Mouse (Mus musculus): ENCODE measurements around the gene Col6a4.
A peak's percentile ranks its signal among the peaks of the same experiment; 100 is the strongest.

Col6a4 gene

DNA sequence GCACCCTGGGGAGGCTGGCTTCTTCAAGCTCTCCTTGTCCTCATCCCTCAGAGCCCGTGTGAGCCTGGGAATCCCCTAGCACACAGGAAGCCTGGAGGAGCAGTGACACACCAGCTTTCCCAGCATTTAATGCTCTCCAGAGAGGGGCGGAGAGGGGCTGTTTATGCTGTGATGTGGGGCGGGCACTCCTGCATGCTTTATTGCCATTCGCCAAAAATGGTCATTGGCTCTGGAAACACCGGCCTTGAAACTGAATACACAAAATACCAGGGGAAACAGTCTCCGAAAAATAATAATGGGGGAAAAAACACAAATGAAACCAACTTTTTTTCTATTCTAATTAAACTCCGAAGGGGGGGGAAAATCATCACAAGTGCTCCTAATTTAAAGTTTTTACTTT is at the start of gene Col6a4:
Gene Col6a4, minus strand, starts transcription at position 101 of the 400 bp plus-strand sequence.
- no peak for DNase-seq

- no peak for DNase-seq
Observed at GRCm38 (mm10) chr9:106145582-106145981, 49.0 kb upstream of the Col6a4 start.

- no peak for DNase-seq
Observed at GRCm38 (mm10) chr9:106144176-106144575, 47.6 kb upstream of the Col6a4 start.

GRCm38 (mm10) chr9:106141955-106142354 is 45.4 kb upstream of the Col6a4 start:
- no peak for DNase-seq

GRCm38 (mm10) chr9:106139763-106140162 is 43.2 kb upstream of the Col6a4 start:
- peak in 1 of 2 experiments; percentile 52 for DNase-seq

GRCm38 (mm10) chr9:106137671-106138216 is 41.2 kb upstream of the Col6a4 start:
- DNase-seq, result no peak

DNA sequence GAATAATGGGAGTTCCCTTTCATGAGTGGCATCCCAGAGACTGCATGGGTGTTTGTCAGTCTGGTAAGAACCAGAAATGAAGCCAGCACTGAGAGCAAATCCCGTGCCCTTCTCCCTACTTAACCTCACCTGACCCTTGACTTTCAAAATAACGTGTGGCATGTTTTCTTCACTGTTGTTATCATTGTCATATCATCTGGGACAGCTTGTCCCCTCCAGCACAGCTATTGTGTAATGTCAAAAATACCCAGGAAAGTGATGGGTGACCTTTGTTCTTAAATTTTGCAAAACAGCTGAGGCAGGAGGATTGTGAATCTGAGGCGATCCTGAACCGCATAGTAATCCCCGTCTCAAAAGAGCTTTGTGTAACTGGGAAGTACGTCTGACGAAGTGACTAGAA is 33.7 kb upstream of the Col6a4 start:
- DNase-seq, result no peak

- no peak for DNase-seq
Observed at GRCm38 (mm10) chr9:106129072-106129471, 32.5 kb upstream of the Col6a4 start.

DNA sequence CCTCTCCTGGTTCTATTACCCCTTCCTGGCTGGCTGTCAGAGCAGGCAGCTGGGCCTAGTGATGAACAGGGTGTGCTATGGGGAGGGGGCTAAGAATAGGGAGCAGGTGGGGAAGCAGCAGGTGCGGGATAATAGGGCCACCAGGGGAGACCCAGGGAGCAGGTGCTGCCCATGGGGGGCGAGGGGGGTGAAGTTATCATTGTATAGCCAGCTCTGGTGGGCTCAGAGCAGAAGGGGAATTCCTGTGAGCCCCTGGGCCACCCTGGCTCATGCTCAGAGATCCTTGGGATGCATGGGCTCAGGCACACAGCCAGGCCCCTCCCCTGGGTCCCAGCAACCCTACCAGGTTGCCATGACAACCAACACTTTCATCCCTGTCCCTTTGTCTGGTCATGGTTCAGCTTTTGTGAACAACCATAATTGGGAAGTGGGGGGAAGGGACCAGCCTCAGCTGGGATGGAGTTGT is 30.2 kb upstream of the Col6a4 start:
- DNase-seq, result no peak

- peak in 1 of 2 experiments; percentile 60 for DNase-seq
Observed at GRCm38 (mm10) chr9:106123599-106123998, 27.0 kb upstream of the Col6a4 start.

- DNase-seq, result no peak
Observed at GRCm38 (mm10) chr9:106119075-106119474, 22.5 kb upstream of the Col6a4 start.

DNA sequence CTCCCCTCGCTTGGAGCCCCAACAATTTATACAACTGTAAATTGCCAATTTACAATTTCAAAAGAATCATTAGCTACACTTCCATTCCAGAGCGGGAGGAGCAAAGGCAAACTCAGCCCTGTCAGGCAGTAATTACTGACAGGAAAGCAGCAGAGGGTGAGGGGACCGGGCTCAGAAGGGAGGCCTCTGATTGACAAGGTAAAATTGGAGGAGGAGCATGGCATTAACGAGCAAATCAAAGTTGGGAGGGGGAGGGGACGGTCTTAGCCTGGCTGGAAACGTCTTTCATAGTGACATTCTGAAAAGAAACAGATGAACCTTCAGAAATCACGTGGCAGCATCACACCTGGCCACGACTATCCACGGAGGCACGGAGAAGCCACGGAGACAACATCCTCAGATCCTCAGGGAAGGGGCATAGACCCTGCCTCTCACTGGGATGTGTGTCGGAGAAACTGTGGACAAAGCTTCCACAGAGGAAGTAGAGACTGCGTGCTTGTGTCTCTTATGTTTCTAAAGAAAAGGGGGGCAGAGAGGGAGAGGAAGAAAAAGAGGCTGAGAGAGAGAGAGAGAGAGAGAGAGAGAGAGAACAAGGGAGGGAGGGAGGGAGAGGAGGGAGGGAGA is 19.3 kb upstream of the Col6a4 start:
- no peak for DNase-seq

DNA sequence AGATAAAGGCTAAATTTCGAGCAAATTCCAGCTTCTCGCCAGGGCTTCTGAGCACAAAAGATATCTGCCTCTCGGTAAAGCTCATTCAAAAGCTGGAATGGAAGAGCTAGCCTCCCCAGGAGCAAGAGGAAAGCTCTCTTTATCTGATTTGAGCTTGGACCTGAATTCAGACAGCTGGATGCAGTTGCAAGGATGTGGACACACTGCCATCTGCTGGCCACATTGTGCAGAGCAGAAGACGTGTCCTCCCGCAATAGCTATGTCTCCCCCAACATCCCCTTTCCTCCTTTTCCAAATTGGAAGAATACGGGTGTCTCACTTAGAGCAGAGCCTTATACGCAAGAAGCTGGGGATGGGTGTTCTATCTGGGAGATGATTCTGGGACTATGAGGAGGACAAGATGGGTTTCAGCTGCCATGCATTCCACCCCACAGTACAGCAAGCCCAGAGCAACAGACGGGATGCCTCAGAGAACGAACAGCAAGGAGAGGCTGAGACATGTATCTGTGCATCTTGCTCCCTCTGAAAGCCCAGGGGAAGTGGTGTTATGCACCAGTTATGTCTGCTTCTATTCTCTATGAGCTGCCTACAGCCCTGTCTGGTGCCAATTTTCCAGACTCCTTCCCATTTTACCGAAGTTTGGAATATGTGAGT is 16.3 kb upstream of the Col6a4 start:
- peak; percentile 56 to 82 for DNase-seq

- no peak for DNase-seq
Observed at GRCm38 (mm10) chr9:106106241-106106640, 9.7 kb upstream of the Col6a4 start.

- DNase-seq, result no peak
Observed at GRCm38 (mm10) chr9:106104401-106104800, 7.8 kb upstream of the Col6a4 start.

- no peak for DNase-seq
Observed at GRCm38 (mm10) chr9:106101166-106101565, 4.6 kb upstream of the Col6a4 start.

GRCm38 (mm10) chr9:106100262-106100661 is 3.7 kb upstream of the Col6a4 start:
- no peak for DNase-seq

- no peak for DNase-seq
Observed at GRCm38 (mm10) chr9:106099379-106100021, 2.9 kb upstream of the Col6a4 start.

GRCm38 (mm10) chr9:106081528-106081927 is 15.1 kb downstream of the Col6a4 start:
- no peak for DNase-seq

DNA sequence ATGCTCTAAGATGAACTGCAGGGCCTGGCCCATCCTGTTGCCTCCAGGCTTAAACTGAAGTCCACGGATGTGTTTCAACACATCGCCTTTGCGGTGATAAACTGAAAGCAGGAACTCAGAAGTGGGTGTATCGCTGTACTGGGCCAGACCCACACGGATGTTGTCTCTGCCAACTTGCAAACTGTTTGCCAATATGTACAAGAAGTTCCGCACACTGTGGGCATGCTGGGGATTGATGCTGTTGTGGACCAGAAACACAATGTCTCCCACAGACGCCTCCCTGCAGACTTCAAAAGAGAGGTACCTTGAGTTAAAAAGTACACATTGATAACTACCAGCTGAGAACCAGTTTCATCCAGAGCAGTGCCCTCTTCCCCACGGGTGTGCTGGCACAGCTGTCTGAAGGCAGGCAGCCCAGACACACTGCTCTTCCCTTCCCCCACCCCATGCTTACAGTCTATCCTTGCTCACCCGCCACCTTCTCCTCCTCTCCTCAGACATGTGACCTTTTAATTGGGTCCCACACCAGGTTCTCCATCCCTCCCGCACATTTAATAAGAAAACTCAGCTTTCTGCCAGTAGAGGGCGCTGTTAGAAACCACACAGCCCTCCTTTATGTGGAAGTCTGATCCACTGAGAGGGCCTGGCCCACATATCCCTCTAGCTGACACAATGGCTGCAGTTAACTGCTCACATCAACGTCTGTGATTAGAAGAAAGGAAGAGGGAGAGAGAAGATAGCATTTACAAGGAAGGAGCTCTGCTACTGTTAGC is 16.1 kb downstream of the Col6a4 start:
- DNase-seq, result peak in 1 of 2 experiments; percentile 60

DNA sequence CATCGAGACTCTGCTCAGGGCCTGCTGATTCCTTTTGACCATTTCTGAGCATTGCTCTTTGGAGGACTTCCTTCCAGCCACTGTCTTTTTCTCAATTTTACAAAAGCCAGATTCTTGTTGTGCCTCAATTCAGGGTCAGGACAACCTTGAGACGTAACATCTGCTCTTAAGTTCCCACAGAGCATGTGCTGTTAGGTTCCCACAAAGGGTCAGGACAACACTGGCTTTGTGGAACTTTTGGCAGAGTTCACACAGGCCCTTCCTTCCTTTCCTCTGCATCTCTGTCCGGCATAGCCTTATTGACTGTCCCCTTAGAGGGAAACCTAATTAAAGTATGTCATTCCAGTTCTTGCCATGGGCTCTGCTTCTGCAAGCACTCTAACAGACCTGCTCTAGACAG is 18.6 kb downstream of the Col6a4 start:
- DNase-seq, result no peak

DNA sequence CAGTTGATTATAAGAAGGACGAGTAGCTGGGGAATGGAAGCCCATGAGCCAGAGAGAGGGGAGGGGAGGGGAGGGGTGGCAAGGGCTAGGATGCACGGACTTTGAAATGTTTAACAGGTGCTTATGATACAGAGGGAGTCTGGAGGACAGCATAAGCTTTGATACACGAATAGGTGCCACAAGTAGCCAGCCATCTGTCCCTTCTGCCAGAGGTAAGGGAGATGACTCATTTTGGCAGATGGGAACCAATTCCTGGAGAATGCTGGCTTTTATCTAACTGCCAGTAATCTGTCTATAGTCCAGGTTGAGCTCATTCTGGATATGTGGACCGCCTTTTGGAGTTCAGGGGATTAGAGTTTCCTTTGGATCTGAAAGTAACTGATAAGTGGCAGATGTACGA is 20.3 kb downstream of the Col6a4 start:
- DNase-seq, result no peak

DNA sequence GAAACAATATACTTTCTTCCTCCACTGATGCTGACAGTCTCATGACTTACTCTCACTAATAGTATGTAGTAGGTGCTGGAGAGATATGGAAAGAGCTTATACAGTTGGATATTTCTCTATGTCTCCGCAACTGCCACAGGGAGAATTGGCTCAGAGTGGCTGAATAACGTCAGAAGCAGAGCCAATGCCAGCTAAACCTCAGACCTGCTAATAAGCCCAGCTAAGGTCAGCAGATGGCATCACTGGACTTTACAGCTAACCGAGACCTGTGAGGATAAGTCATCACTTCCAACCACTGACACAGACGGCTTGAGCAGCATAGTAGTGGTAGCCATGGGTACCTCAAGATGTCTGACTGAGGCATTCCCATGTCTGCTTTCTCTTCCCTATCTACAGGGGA is 22.6 kb downstream of the Col6a4 start:
- DNase-seq, result no peak

Measured in kidney, postnatal 25 days (tissue).